Mouse (Mus musculus) hindbrain, embryonic 10.5 days (tissue): ENCODE measurements around the gene Gm28053. TPM values are rescaled to one million over a fixed set of nuclear protein-coding genes. Genes with fewer than 3 reads are reported as not detected.

Experiments
- DNase-seq: peaks from one replicate; pipeline ENCODE4 v3.0.0-alpha.2; 2017; ENCODE audit warnings: low spot score
- H3K27ac ChIP-seq: fragments of 300-500 bp; sonication (generic); 2 replicates; pipeline ENCODE4 v1.5.1; 2016; ENCODE audit warnings: mild to moderate bottlenecking, moderate library complexity
- H3K27me3 ChIP-seq: fragments of 300-500 bp; sonication (generic); 2 replicates; pipeline ENCODE4 v1.6.1; 2016; ENCODE audit warnings: mild to moderate bottlenecking; ENCODE audit not compliant: poor library complexity, insufficient read depth, severe bottlenecking
- H3K36me3 ChIP-seq: fragments of 300-500 bp; sonication (generic); 2 replicates; pipeline ENCODE4 v1.6.1; 2016; ENCODE audit warnings: mild to moderate bottlenecking, moderate library complexity
- H3K4me1 ChIP-seq: fragments of 300-500 bp; sonication (generic); replicated peaks from 2 replicates; pipeline ENCODE4 v1.6.1; 2016; ENCODE audit warnings: mild to moderate bottlenecking
- H3K4me3 ChIP-seq: fragments of 300-500 bp; sonication (generic); 2 replicates; pipeline ENCODE4 v1.5.1; 2016; ENCODE audit warnings: mild to moderate bottlenecking, moderate library complexity
- H3K9me3 ChIP-seq: fragments of 300-500 bp; sonication (generic); 2 replicates; pipeline ENCODE4 v1.6.1; 2016; ENCODE audit warnings: mild to moderate bottlenecking, moderate library complexity
- WGBS: fragments of 180-500 bp; shearing (Covaris S2); methylation state at CpG from one replicate; pipeline ENCODE4 v1.1.7; 2016; 5-methylcytosine and 5-hydroxymethylcytosine counted together
- polyA plus RNA-seq: library from polyadenylated mRNA; unstranded; fragments of >200 nt; fragmentation: Nextera tagmentation; extraction: Ambion mirVana; gene quantifications from 2 replicates; pipeline ENCODE4 v1.2.1, GENCODE M21; 2016

The Gm28053 gene
- polyA plus RNA-seq, 1 experiment from 2014 or later, result not detected

DNA sequence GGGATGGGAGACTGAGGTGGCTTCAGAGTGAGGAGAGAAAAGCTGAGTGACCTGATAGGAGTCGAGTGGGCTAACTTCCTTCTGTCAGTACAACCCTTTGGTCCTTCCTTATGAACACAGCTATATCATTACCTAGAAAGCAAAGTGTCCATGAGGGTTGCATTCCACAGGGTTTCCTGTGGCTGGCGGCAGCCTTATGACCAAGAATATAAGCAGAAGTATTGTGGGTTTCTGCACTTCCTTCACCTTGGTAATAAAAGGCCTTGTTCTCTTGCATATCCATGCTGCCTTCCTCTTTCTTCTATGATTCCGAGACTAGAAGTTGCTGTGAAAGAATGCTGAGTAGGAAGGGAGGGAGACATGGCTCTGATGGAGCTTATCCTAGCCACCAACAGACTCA, 19.5 kb upstream of the Gm28053 start:
- 85% methylated on average over 3 of the region's 3 CpGs for WGBS
- H3K9me3 ChIP-seq, result no peaks in the 10 kb centered on the region
- H3K36me3 ChIP-seq, result no peaks in the 10 kb centered on the region
- H3K4me1 ChIP-seq, result no peaks in the 10 kb centered on the region
- no peak overlapping the region for H3K4me3 ChIP-seq
- H3K27ac ChIP-seq, result no peak overlapping the region
- no peak for DNase-seq
- H3K27me3 ChIP-seq, result no peaks in the 10 kb centered on the region

DNA sequence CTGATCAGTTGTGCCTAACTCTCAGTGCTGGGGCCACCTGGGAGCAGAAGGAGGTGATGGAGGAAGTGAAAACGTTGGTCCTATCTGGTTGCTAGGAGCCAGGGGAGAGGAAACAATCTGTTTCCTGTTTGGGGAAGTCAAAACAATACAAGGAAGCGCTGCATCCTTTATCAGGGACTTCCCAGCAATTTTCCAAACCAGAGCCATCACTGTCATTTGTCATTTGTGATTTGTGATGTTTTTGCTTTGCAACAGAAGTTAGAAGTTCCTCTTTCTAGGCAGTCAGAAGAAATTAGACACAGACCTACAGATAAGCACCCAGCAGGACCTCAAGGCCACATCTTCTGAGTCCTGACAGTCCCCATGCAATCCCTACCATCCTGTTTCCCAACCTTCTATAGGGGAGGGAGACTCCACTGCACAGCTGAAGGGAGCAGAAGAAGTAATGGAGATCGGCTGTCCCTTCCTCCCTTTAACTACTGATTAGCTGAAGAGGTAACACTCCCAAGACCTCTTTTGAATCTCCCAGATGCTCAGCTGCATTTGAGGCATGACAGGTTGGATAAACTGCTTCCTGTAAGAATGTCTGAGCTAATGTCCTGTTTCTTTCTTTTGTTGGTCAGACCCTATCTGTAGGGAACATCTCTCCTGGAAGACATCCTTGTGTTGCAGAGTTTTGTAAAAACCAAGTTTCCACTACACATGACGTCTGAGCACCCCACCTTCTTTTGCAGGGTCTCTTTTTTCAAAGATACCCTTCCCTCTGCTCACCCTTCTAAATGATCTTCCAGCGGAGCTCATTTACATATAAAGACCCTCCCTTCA, 17.9 kb upstream of the Gm28053 start:
- no peak overlapping the region for H3K4me3 ChIP-seq
- H3K27ac ChIP-seq, result no peak overlapping the region
- 59% methylated on average over 5 of the region's 5 CpGs for WGBS

DNA sequence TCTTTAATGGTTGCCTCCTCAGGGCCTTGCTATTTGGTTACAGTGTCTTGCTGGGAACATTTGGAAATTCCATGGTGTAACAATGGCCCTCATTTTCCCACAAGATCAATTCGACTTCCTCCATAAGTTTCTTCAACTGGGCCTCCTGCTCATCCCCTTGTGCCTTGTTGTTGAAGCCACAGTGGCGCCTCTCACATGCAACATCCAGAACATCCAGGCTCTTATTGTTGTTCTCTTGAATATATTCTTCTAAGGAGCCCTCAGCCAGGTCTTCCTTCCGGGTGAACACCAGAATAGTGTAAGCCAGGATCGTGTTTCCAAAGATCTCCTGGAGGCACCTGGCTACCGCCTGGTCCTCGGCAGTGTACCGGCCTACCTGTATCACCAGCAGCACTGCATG, 16.3 kb upstream of the Gm28053 start:
- WGBS, result 83% methylated on average over 7 of the region's 7 CpGs
- Histone ChIP-seq H3K36me3 (no peaks in the 10 kb centered on the region), H3K4me1 (no peaks in the 10 kb centered on the region), H3K4me3 (no peak overlapping the region), H3K9me3 (no peaks in the 10 kb centered on the region), H3K27ac (no peak overlapping the region), H3K27me3 (no peaks in the 10 kb centered on the region)
- DNase-seq, result no peak

More for the DNA sequence above, 17.9 kb upstream of the Gm28053 start:
- no peak for DNase-seq
- H3K9me3 ChIP-seq, result no peaks in the 10 kb centered on the region
- no peaks in the 10 kb centered on the region for H3K27me3 ChIP-seq
- H3K4me1 ChIP-seq, result no peaks in the 10 kb centered on the region
- no peaks in the 10 kb centered on the region for H3K36me3 ChIP-seq

DNA sequence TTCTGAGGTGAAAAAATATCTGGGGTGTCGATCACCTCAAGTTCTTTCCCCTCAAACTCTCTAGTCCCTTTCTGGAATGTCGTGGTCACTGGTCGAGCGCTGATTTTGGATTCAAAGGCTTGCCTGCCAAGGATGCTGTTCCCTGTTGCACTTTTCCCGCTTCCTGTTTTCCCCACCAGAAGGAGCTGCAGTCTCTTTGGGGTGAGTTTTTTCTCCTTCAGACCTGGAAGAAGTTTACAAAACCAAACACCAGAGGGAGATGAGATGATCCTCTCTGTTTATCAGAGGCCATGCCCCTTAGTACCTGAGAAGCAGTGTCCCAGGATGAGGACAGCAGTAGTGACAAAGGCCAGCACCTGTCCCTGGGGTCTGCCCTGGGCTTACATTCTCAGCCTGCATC, 15.8 kb upstream of the Gm28053 start:
- WGBS, result 76% methylated on average over 5 of the region's 5 CpGs

DNA sequence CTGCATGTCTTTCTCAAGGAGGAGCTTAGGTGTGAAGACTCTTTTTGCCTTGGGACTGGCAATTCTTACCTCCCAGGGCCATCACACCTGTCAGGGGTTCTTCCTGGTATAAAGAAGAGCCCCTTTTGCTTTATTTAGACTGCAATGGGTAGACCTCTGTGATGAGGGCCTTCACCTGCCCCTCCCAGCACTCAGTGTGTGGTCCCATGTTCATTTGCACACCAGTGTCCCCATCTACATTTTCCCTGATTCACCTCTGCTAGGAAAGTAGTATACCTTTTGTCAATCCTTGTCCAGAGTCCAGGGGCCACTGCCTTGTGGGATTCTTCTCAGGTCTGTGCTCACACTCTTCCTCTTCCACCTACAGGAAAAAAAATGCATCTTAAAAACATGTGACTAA, 14.3 kb upstream of the Gm28053 start:
- no peak overlapping the region for H3K4me3 ChIP-seq

More for the DNA sequence above, 15.8 kb upstream of the Gm28053 start:
- no peak for DNase-seq
- no peak overlapping the region for H3K4me3 ChIP-seq
- no peaks in the 10 kb centered on the region for H3K4me1 ChIP-seq
- H3K9me3 ChIP-seq, result no peaks in the 10 kb centered on the region
- H3K36me3 ChIP-seq, result no peaks in the 10 kb centered on the region
- H3K27me3 ChIP-seq, result no peaks in the 10 kb centered on the region
- H3K27ac ChIP-seq, result no peak overlapping the region

DNA sequence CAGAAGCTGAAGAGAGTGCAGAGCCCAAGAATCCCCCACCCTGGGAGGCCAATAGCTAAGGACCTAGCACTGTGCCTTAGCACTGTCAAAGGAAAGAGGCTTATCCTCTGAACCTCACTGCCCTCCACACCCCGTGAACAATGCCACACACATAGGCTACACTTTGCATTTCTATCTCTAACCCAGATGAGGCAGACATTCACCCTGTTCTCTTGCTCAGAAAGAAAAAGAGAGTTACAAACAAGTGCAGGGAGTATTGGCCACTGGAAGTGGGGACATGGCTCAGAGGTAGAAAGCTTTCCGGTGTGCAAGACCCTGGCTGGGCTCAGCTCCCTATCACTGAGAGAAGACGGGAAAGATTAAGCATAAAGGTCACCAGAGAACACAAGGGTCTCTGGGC, 12.3 kb upstream of the Gm28053 start:
- H3K27me3 ChIP-seq, result no peaks in the 10 kb centered on the region
- 61% methylated on average over 3 of the region's 3 CpGs for WGBS
- no peaks in the 10 kb centered on the region for H3K36me3 ChIP-seq
- no peaks in the 10 kb centered on the region for H3K9me3 ChIP-seq
- no peak overlapping the region for H3K27ac ChIP-seq
- H3K4me1 ChIP-seq, result no peaks in the 10 kb centered on the region
- H3K4me3 ChIP-seq, result no peak overlapping the region
- DNase-seq, result no peak

More for the DNA sequence above, 14.3 kb upstream of the Gm28053 start:
- no peaks in the 10 kb centered on the region for H3K27me3 ChIP-seq
- DNase-seq, result no peak
- no peaks in the 10 kb centered on the region for H3K9me3 ChIP-seq
- H3K27ac ChIP-seq, result no peak overlapping the region
- no peaks in the 10 kb centered on the region for H3K4me1 ChIP-seq
- no peaks in the 10 kb centered on the region for H3K36me3 ChIP-seq

DNA sequence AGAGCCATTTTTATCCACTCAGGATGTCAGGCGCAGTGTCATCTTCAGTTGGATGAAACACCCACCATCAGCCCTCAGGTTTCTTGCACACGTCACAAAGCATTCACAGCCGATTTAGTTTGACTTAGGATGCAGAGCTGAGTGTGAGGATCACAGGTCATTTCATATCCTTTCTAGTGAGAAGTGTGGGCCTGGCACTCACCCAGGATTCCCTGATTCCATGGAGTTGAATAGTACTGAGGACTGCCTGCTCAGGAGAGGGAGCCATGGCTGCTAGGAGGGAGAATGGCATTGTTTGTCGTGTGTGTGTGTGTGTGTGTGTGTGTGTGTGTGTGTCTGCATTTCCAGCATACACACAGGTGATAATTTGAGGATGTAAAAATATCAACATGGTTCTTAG, 1.9 kb downstream of the Gm28053 start:
- 87% methylated on average over 4 of the region's 4 CpGs for whole genome bisulfite sequencing
- no peak for DNase-seq
- Histone ChIP-seq H3K36me3 (no peaks in the 10 kb centered on the region), H3K4me3 (no peak overlapping the region), H3K27ac (no peak overlapping the region), H3K27me3 (no peaks in the 10 kb centered on the region), H3K9me3 (no peaks in the 10 kb centered on the region), H3K4me1 (peaks cover 2% of the 10 kb centered on the region)

DNA sequence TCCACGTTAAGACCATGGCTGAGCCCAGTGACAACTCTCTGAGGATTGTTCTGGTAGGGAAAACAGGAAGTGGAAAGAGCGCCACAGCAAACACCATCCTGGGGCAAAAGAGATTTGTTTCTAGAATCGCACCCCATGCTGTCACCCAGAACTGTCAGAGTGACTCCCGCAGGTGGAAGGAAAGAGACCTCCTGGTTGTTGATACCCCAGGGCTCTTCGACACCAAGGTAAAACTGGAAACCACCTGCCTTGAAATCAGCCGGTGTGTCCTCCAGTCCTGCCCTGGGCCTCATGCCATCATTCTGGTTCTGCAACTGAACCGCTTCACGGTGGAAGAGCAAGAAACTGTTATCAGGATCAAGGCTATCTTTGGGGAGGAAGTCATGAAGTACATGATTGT, 5.1 kb downstream of the Gm28053 start:
- Histone ChIP-seq H3K27ac (no peak overlapping the region), H3K4me3 (no peak overlapping the region), H3K9me3 (no peaks in the 10 kb centered on the region), H3K4me1 (peaks cover 9% of the 10 kb centered on the region), H3K36me3 (no peaks in the 10 kb centered on the region), H3K27me3 (no peaks in the 10 kb centered on the region)
- DNase-seq, result no peak
- 85% methylated on average over 8 of the region's 8 CpGs for WGBS

DNA sequence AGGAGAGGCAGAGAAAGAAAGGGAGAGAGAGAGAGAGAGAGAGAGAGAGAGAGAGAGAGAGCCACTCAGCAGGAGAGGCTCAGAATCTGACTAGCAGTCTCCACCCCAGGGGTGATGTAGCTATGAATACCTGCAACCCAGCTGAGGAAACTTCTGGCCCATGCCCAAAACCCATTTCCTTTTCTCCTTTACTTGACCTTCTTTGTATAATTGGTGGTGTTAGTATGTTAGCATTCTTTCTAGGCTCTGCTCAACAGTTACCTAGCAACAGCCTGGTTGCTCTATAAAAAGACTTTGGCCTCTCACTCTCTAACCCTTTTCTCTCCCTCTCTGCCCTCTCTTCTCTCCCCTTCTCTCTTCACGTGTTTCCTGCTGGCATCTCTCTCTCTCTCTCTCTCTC, 7.1 kb downstream of the Gm28053 start:
- H3K27me3 ChIP-seq, result no peaks in the 10 kb centered on the region
- 0% methylated on average over 1 of the region's 1 CpGs for WGBS
- no peaks in the 10 kb centered on the region for H3K36me3 ChIP-seq
- no peak overlapping the region for H3K27ac ChIP-seq
- H3K9me3 ChIP-seq, result no peaks in the 10 kb centered on the region
- no peak for DNase-seq
- peaks cover 9% of the 10 kb centered on the region; the same call in 1 of the 2 replicates for H3K4me1 ChIP-seq
- H3K4me3 ChIP-seq, result no peak overlapping the region

DNA sequence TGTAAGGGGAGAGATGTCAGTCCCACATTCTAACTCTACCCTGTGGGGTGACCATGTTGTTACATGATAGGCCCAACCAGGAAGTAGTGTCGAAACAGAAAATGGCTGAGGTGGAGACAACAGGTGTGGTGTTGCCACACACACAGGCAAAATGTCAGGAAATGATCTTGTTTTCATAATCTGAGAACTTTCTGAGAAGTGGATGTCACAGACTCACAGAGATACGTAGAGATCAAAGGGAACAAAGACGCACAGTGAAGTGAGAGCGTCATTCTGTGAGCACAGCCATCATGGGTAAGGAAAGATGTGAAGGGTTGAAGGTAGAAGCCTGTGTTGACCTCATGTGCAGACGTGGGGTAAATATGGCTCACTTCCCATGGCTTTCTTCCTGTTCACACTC, 9.4 kb downstream of the Gm28053 start:
- Histone ChIP-seq H3K4me1 (peaks cover 9% of the 10 kb centered on the region; the same call in 1 of the 2 replicates), H3K27me3 (no peaks in the 10 kb centered on the region), H3K36me3 (no peaks in the 10 kb centered on the region), H3K4me3 (no peak overlapping the region), H3K9me3 (no peaks in the 10 kb centered on the region), H3K27ac (no peak overlapping the region)
- WGBS, result 90% methylated on average over 5 of the region's 5 CpGs
- no peak for DNase-seq

DNA sequence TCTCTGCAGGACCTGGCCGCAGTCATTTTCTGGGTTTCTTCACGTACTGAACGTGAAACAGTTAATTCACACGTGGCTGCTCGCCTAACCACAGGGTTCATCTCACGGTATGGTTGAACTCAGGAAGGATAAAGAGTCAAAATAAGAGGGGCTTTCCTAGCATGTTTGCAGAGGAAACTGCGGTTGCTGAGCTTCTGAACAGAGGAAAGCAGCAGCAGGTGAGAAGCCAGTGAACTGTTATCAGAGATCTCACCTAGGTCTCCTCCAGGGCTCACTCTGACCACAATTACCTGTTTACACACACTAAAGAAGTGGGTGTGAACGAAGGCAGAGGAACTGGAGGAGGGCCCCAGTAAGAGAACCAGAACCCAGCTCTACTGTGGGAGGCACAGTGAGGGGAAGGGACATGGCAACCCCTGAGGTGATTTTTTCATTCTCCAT, 14.5 kb downstream of the Gm28053 start:
- H3K9me3 ChIP-seq, result no peaks in the 10 kb centered on the region
- no peak overlapping the region for H3K27ac ChIP-seq
- H3K4me1 ChIP-seq, result no peaks in the 10 kb centered on the region
- 66% methylated on average over 8 of the region's 8 CpGs for WGBS
- no peaks in the 10 kb centered on the region for H3K27me3 ChIP-seq
- DNase-seq, result no peak
- no peaks in the 10 kb centered on the region for H3K36me3 ChIP-seq
- no peak overlapping the region for H3K4me3 ChIP-seq

DNA sequence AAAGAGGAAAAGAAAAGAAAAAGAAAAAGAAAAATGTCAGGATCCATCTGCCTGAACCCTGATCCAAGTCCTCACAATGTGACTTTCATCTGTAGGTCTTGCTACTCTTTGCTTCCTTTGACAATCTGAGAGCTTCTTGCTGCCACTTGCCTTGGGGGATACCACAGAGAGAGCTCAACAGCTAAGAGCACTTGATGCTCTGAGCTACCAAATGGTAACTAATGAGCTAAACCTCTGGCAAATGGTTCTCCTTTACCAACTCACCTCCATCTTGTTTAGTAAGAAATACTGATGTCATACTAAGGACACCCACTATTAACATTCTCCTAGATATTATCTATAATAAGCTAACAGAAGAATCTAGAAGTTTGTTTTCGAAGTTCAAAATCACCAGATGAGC, 15.3 kb downstream of the Gm28053 start:
- Histone ChIP-seq H3K9me3 (no peaks in the 10 kb centered on the region), H3K4me1 (no peaks in the 10 kb centered on the region), H3K27me3 (no peaks in the 10 kb centered on the region), H3K27ac (no peak overlapping the region), H3K36me3 (no peaks in the 10 kb centered on the region), H3K4me3 (no peak overlapping the region)
- 86% methylated on average over 1 of the region's 1 CpGs for WGBS
- no peak for DNase-seq

DNA sequence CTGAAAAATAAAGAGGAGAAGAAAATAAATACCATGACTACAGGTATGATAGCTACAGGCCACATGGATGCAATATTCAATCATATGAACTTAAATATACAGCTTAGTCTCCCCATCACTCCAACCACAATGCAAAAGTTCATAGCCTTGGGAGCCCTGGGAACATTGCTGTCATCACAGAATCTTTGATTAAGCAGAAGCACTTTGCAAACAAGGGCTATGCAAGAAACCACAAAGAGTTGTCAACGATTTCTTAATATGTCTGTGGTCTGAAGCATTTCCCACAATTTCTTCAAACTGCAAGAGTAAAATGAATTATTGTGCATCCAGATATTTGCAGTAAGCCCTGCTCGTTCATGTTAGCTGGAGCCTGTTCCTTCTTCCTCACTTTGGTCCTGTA, 18.6 kb downstream of the Gm28053 start:
- WGBS, result 83% methylated on average over 2 of the region's 2 CpGs

DNA sequence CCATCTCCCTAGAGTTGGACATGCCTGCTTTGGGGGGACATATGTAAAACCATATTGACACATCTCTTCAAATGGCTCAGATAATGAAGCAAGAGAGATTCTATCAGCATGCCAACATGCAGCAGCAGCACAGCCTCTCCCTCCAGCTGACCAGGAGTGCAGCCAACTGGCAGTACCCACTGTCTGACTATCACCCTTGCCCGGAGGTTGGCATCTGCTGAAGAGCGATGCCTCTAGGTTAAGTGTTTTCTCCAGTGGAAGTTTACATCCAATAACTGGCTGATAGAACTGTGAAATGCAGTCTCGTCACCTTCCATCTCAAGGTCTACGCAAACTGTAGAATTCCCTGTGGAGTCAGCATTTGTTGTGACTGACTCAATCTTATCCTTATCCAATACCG, 19.3 kb downstream of the Gm28053 start:
- WGBS, result 92% methylated on average over 5 of the region's 5 CpGs
- no peaks in the 10 kb centered on the region for H3K36me3 ChIP-seq
- H3K9me3 ChIP-seq, result no peaks in the 10 kb centered on the region
- no peak for DNase-seq
- peaks cover 16% of the 10 kb centered on the region for H3K4me1 ChIP-seq
- no peak overlapping the region for H3K4me3 ChIP-seq
- no peak overlapping the region for H3K27ac ChIP-seq
- H3K27me3 ChIP-seq, result peaks cover 25% of the 10 kb centered on the region

More for the DNA sequence above, 18.6 kb downstream of the Gm28053 start:
- no peak for DNase-seq
- Histone ChIP-seq H3K4me3 (no peak overlapping the region), H3K36me3 (no peaks in the 10 kb centered on the region), H3K27me3 (peaks cover 19% of the 10 kb centered on the region), H3K4me1 (peaks cover 10% of the 10 kb centered on the region), H3K27ac (no peak overlapping the region), H3K9me3 (no peaks in the 10 kb centered on the region)
